Mouse (Mus musculus): ENCODE measurements around the gene Uchl3.

DNA sequence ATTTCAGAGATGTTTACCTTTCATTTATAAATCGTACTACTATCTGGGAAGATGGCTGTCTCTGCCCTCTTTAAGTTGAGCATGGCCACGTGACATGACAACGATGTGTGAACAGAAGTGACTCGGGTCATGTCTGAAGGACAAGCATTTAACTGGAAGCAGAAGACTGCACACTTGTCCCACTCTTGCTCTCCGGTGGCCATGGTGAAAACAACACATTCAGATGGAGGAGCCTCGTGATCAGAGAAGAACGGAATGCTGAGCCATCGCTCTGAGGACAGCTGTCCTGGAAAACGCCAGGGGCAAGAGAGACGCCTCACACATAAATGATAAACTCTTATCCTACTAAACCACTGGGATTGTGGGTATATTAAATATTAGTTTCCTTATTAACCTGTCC, 43.1 kb upstream of the Uchl3 start:
- TF ChIP-seq POLR2A (IDR thresholded peaks at IDR 0.05; ENCODE audit: insufficient read depth, low read depth, low read length) (no peak), CTCF (IDR thresholded peaks at IDR 0.05; ENCODE audit: insufficient read depth, low read depth, low read length) (no peak)
